Comparison of ENCODE assay signal across 20 mouse cellular contexts in the genomic region with DNA sequence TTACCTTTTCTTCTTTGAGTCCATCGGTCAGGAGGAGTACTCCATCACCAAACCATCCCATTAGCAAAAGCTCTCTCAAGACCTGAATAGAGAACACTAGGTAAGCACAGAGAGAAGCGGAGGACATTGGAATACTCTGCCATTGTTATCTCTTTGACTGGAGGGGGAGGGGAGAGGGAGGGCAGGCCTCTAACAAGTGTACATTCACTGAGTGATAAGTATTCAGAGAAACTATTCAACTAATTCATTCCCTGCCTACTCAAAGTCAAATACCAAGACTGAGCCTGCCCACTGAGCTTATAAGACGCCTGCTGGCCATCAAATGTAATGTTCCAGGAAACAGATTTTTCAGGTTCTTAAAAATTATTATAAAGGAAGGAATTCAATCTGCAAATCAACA. TPM values are rescaled to one million over a fixed set of nuclear protein-coding genes. Genes with fewer than 3 reads are reported as not detected.
"Had no signal": no experiment of that assay in that cellular context is flagged by ENCODE, and none has a peak within 500 bp of the region (broad histone marks: within the 10 kb centered on the region; RNA-seq: fewer than 3 reads in every experiment).

No protein-coding gene starts in this region.

- ATAC-seq: midbrain, embryonic 15.5 days had no signal

- DNase-seq: kidney, postnatal 36 days; left cerebral cortex, postnatal 4 days; lung, adult 18-20 months; lung, postnatal 36 days; retina, postnatal 1 day; right cerebral cortex, postnatal 4 days; spleen, adult 18-20 months; thymus, adult 2 months; thymus, postnatal 25 days had no signal

- H3K9me3 ChIP-seq: limb, embryonic 13.5 days; megakaryocyte, embryonic 14.5 days; midbrain, embryonic 15.5 days; neural tube, embryonic 13.5 days had no signal

- H3K9ac ChIP-seq: limb, embryonic 13.5 days; liver, embryonic 14.5 days; midbrain, embryonic 15.5 days; neural tube, embryonic 13.5 days had no signal

- H3K4me3 ChIP-seq: limb, embryonic 13.5 days; megakaryocyte, embryonic 14.5 days; midbrain, embryonic 15.5 days; neural tube, embryonic 13.5 days had no signal

- H3K36me3 ChIP-seq: midbrain, embryonic 15.5 days had no signal

- H3K4me2 ChIP-seq: limb, embryonic 13.5 days; midbrain, embryonic 11.5 days; midbrain, embryonic 15.5 days; neural tube, embryonic 13.5 days had no signal

- H3K27me3 ChIP-seq: limb, embryonic 13.5 days; megakaryocyte, embryonic 14.5 days; midbrain, embryonic 15.5 days; neural tube, embryonic 13.5 days had no signal

- H3K4me1 ChIP-seq: limb, embryonic 13.5 days; midbrain, embryonic 15.5 days; neural tube, embryonic 13.5 days had no signal

- H3K27ac ChIP-seq: kidney, postnatal 0 days; limb, embryonic 13.5 days; liver, embryonic 14.5 days; midbrain, embryonic 15.5 days; neural tube, embryonic 13.5 days had no signal

RNA-seq across cellular contexts. Expression of a gene that starts 36.3 kb away (rescaled TPM):
- total RNA-seq: liver, adult 2 months; monocyte, adult 5-6 weeks had no signal
- polyA plus RNA-seq: liver, adult 2 months; liver, embryonic 14.5 days; lung, embryonic 16.5 days; stomach, embryonic 14.5 days had no signal
